Mouse (Mus musculus): ENCODE data around the gene Cebpb. TPM values are rescaled to one million over a fixed set of nuclear protein-coding genes. Genes with fewer than 3 reads are reported as not detected.

The Cebpb gene
- polyA plus RNA-seq, 1 experiment from 2014 or later: 0.92 TPM

DNA sequence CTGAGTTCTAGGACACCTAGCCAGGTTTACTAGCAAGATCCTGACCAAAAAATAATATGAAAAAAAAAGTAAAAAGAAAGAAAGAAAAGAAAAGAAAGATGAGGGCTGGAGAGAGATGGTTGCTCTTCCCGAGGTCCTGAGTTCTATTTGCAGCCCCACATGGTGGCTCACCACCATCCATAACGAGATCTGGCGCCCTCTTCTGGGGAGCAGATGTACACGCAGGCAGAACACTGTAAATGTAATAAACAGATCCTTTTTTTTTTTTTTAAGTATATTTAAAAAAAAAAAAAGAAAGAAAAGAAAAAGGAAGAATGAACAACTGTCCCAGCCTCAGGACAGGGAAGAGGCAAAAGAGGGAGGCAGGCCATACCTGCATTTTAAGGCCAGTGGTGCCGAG lies 10.1 kb upstream of the Cebpb start:
- Histone ChIP-seq H3K4me3 (replicated peaks; ENCODE audit: low read length) (no peak overlapping the region), H3K27ac (ENCODE audit: low read length) (no peak overlapping the region), H3K4me1 (ENCODE audit: control insufficient read depth, insufficient read depth, low read length) (no peaks in the 10 kb centered on the region), H3K9ac (ENCODE audit: low read length) (no peak overlapping the region), H3K4me2 (ENCODE audit: low read depth, low read length) (no peak overlapping the region), H3K36me3 (ENCODE audit: control insufficient read depth, insufficient read depth, low read length) (no peaks in the 10 kb centered on the region), H3K9me3 (replicated peaks; ENCODE audit: control insufficient read depth, low read length) (no peaks in the 10 kb centered on the region), H3K27me3 (ENCODE audit: control insufficient read depth, insufficient read depth, low read length) (no peaks in the 10 kb centered on the region)
- WGBS: 48% methylated on average over 5 of the region's 5 CpGs
- no peak for ATAC-seq (ENCODE audit: insufficient read depth, low FRiP score)

- H3K9me3 ChIP-seq (replicated peaks; ENCODE audit: control insufficient read depth, low read length): no peaks in the 10 kb centered on the region
- WGBS: 0% methylated on average over 13 of the region's 13 CpGs
- no peaks in the 10 kb centered on the region for H3K4me1 ChIP-seq (ENCODE audit: control insufficient read depth, insufficient read depth, low read length)
- no peak overlapping the region for H3K4me3 ChIP-seq (replicated peaks; ENCODE audit: low read length)
- no peaks in the 10 kb centered on the region for H3K27me3 ChIP-seq (ENCODE audit: control insufficient read depth, insufficient read depth, low read length)
- no peak overlapping the region for H3K27ac ChIP-seq (ENCODE audit: low read length)
- no peaks in the 10 kb centered on the region for H3K36me3 ChIP-seq (ENCODE audit: control insufficient read depth, insufficient read depth, low read length)
- ATAC-seq (ENCODE audit: insufficient read depth, low FRiP score): peak; percentile 62; the same call in 1 of the 2 replicates
- H3K4me2 ChIP-seq (ENCODE audit: low read depth, low read length): no peak overlapping the region
- H3K9ac ChIP-seq (ENCODE audit: low read length): no peak overlapping the region
These were observed 8.7 kb upstream of the Cebpb start for GRCm38 (mm10) chr2:167679902-167680430.

- no peak overlapping the region for H3K9ac ChIP-seq (ENCODE audit: low read length)
- WGBS: 45% methylated on average over 5 of the region's 5 CpGs
- H3K4me3 ChIP-seq (replicated peaks; ENCODE audit: low read length): no peak overlapping the region
- H3K27ac ChIP-seq (ENCODE audit: low read length): no peak overlapping the region
- no peaks in the 10 kb centered on the region for H3K4me1 ChIP-seq (ENCODE audit: control insufficient read depth, insufficient read depth, low read length)
- no peaks in the 10 kb centered on the region for H3K36me3 ChIP-seq (ENCODE audit: control insufficient read depth, insufficient read depth, low read length)
- no peaks in the 10 kb centered on the region for H3K9me3 ChIP-seq (replicated peaks; ENCODE audit: control insufficient read depth, low read length)
- no peak overlapping the region for H3K4me2 ChIP-seq (ENCODE audit: low read depth, low read length)
- no peak for ATAC-seq (ENCODE audit: insufficient read depth, low FRiP score)
- H3K27me3 ChIP-seq (ENCODE audit: control insufficient read depth, insufficient read depth, low read length): no peaks in the 10 kb centered on the region
These were observed 8.1 kb upstream of the Cebpb start for GRCm38 (mm10) chr2:167680657-167681056.

GRCm38 (mm10) chr2:167683721-167684120 lies 5.0 kb upstream of the Cebpb start:
- Histone ChIP-seq H3K36me3 (ENCODE audit: control insufficient read depth, insufficient read depth, low read length) (no peaks in the 10 kb centered on the region), H3K27ac (ENCODE audit: low read length) (no peak overlapping the region), H3K9me3 (replicated peaks; ENCODE audit: control insufficient read depth, low read length) (no peaks in the 10 kb centered on the region), H3K4me1 (ENCODE audit: control insufficient read depth, insufficient read depth, low read length) (peaks cover 7% of the 10 kb centered on the region), H3K9ac (ENCODE audit: low read length) (no peak overlapping the region), H3K4me3 (replicated peaks; ENCODE audit: low read length) (no peak overlapping the region), H3K4me2 (ENCODE audit: low read depth, low read length) (no peak overlapping the region), H3K27me3 (ENCODE audit: control insufficient read depth, insufficient read depth, low read length) (no peaks in the 10 kb centered on the region)
- 69% methylated on average over 3 of the region's 3 CpGs for WGBS
- ATAC-seq (ENCODE audit: insufficient read depth, low FRiP score): no peak

DNA sequence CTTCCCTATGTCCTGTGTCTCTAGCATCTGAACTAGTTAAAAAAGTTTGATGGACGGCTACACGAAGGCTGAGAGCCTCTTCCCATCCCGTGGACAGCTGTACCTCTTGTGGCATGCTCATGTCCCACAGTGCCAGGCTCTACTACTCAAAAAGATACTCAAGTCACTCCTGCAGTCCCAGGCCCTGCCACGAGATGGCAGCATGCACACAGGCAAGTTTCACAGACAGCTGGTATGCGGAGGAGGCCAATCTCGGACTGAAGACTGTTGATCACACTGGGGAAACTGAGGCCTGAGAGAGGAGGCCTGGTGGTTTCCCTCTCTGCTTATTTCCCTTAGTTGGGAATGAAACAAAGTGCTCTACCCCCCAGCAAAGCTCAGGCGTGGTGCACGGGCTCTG lies 3.6 kb upstream of the Cebpb start:
- Histone ChIP-seq H3K4me1 (ENCODE audit: control insufficient read depth, insufficient read depth, low read length) (peaks cover 7% of the 10 kb centered on the region), H3K9ac (ENCODE audit: low read length) (no peak overlapping the region), H3K9me3 (replicated peaks; ENCODE audit: control insufficient read depth, low read length) (no peaks in the 10 kb centered on the region), H3K4me2 (ENCODE audit: low read depth, low read length) (no peak overlapping the region), H3K36me3 (ENCODE audit: control insufficient read depth, insufficient read depth, low read length) (no peaks in the 10 kb centered on the region), H3K27ac (ENCODE audit: low read length) (no peak overlapping the region), H3K27me3 (ENCODE audit: control insufficient read depth, insufficient read depth, low read length) (no peaks in the 10 kb centered on the region), H3K4me3 (replicated peaks; ENCODE audit: low read length) (no peak overlapping the region)
- 3% methylated on average over 8 of the region's 8 CpGs for WGBS
- no peak for ATAC-seq (ENCODE audit: insufficient read depth, low FRiP score)

DNA sequence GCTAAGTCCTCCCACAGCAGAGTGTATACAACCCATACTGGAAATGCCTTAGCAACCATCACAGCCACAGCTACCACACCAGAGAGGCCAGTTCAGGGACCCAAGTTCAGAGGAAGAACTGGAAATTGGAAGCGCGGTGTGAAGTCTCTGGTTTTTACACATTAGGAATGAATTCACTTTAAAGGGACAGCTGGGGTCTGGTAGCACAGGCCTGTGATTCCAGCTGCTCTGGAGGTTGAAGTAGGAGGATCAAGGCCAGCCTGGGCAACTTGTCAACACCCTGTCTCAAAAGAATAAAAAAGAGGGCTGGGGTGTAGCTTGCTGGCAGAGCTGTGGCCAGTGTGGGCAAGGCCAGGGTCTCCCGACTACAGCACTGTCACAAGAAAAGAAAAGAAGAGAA lies 2.9 kb upstream of the Cebpb start:
- no peak for ATAC-seq (ENCODE audit: insufficient read depth, low FRiP score)
- 67% methylated on average over 3 of the region's 3 CpGs for whole genome bisulfite sequencing
- no peaks in the 10 kb centered on the region for H3K27me3 ChIP-seq (ENCODE audit: control insufficient read depth, insufficient read depth, low read length)
- 0 out of 2 replicates have a peak overlapping the region, but pooled peaks have one; percentile 8 for H3K27ac ChIP-seq (ENCODE audit: low read length)
- H3K9ac ChIP-seq (ENCODE audit: low read length): 0 out of 2 replicates have a peak overlapping the region, but pooled peaks have one; percentile 12
- H3K9me3 ChIP-seq (replicated peaks; ENCODE audit: control insufficient read depth, low read length): no peaks in the 10 kb centered on the region
- no peak overlapping the region for H3K4me3 ChIP-seq (replicated peaks; ENCODE audit: low read length)
- H3K36me3 ChIP-seq (ENCODE audit: control insufficient read depth, insufficient read depth, low read length): no peaks in the 10 kb centered on the region
- H3K4me2 ChIP-seq (ENCODE audit: low read depth, low read length): no peak overlapping the region
- H3K4me1 ChIP-seq (ENCODE audit: control insufficient read depth, insufficient read depth, low read length): peaks cover 13% of the 10 kb centered on the region

GRCm38 (mm10) chr2:167686382-167687249 lies 2.1 kb upstream of the Cebpb start:
- no peak overlapping the region for H3K4me3 ChIP-seq (replicated peaks; ENCODE audit: low read length)
- peaks cover 20% of the 10 kb centered on the region for H3K4me1 ChIP-seq (ENCODE audit: control insufficient read depth, insufficient read depth, low read length)
- no peak overlapping the region for H3K27ac ChIP-seq (ENCODE audit: low read length)
- no peak overlapping the region for H3K9ac ChIP-seq (ENCODE audit: low read length)
- H3K36me3 ChIP-seq (ENCODE audit: control insufficient read depth, insufficient read depth, low read length): no peaks in the 10 kb centered on the region
- WGBS: 77% methylated on average over 16 of the region's 16 CpGs
- no peaks in the 10 kb centered on the region for H3K9me3 ChIP-seq (replicated peaks; ENCODE audit: control insufficient read depth, low read length)
- no peak for ATAC-seq (ENCODE audit: insufficient read depth, low FRiP score)
- no peak overlapping the region for H3K4me2 ChIP-seq (ENCODE audit: low read depth, low read length)
- no peaks in the 10 kb centered on the region for H3K27me3 ChIP-seq (ENCODE audit: control insufficient read depth, insufficient read depth, low read length)

GRCm38 (mm10) chr2:167687250-167687586 lies 1.5 kb upstream of the Cebpb start:
- peaks cover 22% of the 10 kb centered on the region for H3K4me1 ChIP-seq (ENCODE audit: control insufficient read depth, insufficient read depth, low read length)
- no peak for ATAC-seq (ENCODE audit: insufficient read depth, low FRiP score)
- H3K9me3 ChIP-seq (replicated peaks; ENCODE audit: control insufficient read depth, low read length): no peaks in the 10 kb centered on the region
- no peaks in the 10 kb centered on the region for H3K27me3 ChIP-seq (ENCODE audit: control insufficient read depth, insufficient read depth, low read length)
- H3K36me3 ChIP-seq (ENCODE audit: control insufficient read depth, insufficient read depth, low read length): no peaks in the 10 kb centered on the region
- H3K4me3 ChIP-seq (replicated peaks; ENCODE audit: low read length): no peak overlapping the region
- no peak overlapping the region for H3K27ac ChIP-seq (ENCODE audit: low read length)
- no peak overlapping the region for H3K9ac ChIP-seq (ENCODE audit: low read length)
- WGBS: 93% methylated on average over 4 of the region's 4 CpGs
- H3K4me2 ChIP-seq (ENCODE audit: low read depth, low read length): no peak overlapping the region

GRCm38 (mm10) chr2:167687651-167688101 lies 1.0 kb upstream of the Cebpb start:
- WGBS: 53% methylated on average over 11 of the region's 11 CpGs
- Histone ChIP-seq H3K36me3 (ENCODE audit: control insufficient read depth, insufficient read depth, low read length) (no peaks in the 10 kb centered on the region), H3K9ac (ENCODE audit: low read length) (peak overlapping the region; percentile 94; the same call in 1 of the 2 replicates), H3K9me3 (replicated peaks; ENCODE audit: control insufficient read depth, low read length) (no peaks in the 10 kb centered on the region), H3K4me1 (ENCODE audit: control insufficient read depth, insufficient read depth, low read length) (peaks cover 22% of the 10 kb centered on the region), H3K4me2 (ENCODE audit: low read depth, low read length) (no peak overlapping the region), H3K27me3 (ENCODE audit: control insufficient read depth, insufficient read depth, low read length) (no peaks in the 10 kb centered on the region), H3K27ac (ENCODE audit: low read length) (no peak overlapping the region), H3K4me3 (replicated peaks; ENCODE audit: low read length) (no peak overlapping the region)
- ATAC-seq (ENCODE audit: insufficient read depth, low FRiP score): no peak
